Mouse (Mus musculus): ENCODE measurements around the gene Gabra2. TPM values are rescaled to one million over a fixed set of nuclear protein-coding genes. Genes with fewer than 3 reads are reported as not detected.

Gabra2 gene
- polyA plus RNA-seq, 1 experiment from 2014 or later: 0.69 TPM

DNA sequence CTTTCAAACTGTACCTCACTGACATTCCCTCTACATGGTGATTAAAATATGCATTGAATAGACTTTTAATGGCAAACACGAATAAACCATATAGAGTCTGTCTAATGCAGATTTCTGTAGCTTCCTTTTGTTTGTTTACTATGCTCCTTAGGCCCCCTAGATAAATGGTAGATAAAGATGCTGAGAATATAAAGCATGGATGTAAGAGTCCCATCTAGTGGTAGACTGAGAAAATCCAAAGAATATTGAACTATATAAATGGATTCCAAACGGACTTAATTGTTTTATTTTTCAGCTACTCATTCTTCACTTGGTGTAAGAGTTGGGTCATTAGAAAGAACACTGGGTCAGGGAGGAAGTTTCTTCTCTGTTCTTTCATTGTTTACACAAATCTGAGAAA lies 102.4 kb downstream of the Gabra2 start:
- no peaks in the 10 kb centered on the region for H3K27me3 ChIP-seq (replicated peaks; ENCODE audit: control insufficient read depth, insufficient read depth, low read length)
- no peak overlapping the region for H3K27ac ChIP-seq (ENCODE audit: low read depth, low read length)
- no peak for ATAC-seq
- H3K4me2 ChIP-seq (replicated peaks; ENCODE audit: low read depth): no peak overlapping the region
- H3K4me1 ChIP-seq (replicated peaks; ENCODE audit: control insufficient read depth, insufficient read depth, low read length): no peaks in the 10 kb centered on the region
- 43% methylated on average over 2 of the region's 2 CpGs for WGBS
- no peak for TF ChIP-seq CTCF (IDR thresholded peaks at IDR 0.05; ENCODE audit: low read depth)
- H3K4me3 ChIP-seq (ENCODE audit: low read depth, low read length): no peak overlapping the region
- H3K9me3 ChIP-seq (ENCODE audit: control insufficient read depth): no peaks in the 10 kb centered on the region
- no peak overlapping the region for H3K9ac ChIP-seq (ENCODE audit: low read depth, low read length)
- no peaks in the 10 kb centered on the region for H3K36me3 ChIP-seq (ENCODE audit: control insufficient read depth, insufficient read depth)

- Histone ChIP-seq H3K27ac (ENCODE audit: low read depth, low read length) (no peak overlapping the region), H3K4me1 (replicated peaks; ENCODE audit: control insufficient read depth, insufficient read depth, low read length) (no peaks in the 10 kb centered on the region), H3K9ac (ENCODE audit: low read depth, low read length) (no peak overlapping the region), H3K36me3 (ENCODE audit: control insufficient read depth, insufficient read depth) (no peaks in the 10 kb centered on the region), H3K9me3 (ENCODE audit: control insufficient read depth) (no peaks in the 10 kb centered on the region), H3K27me3 (replicated peaks; ENCODE audit: control insufficient read depth, insufficient read depth, low read length) (no peaks in the 10 kb centered on the region), H3K4me2 (replicated peaks; ENCODE audit: low read depth) (no peak overlapping the region), H3K4me3 (ENCODE audit: low read depth, low read length) (no peak overlapping the region)
- TF ChIP-seq CTCF (IDR thresholded peaks at IDR 0.05; ENCODE audit: low read depth): no peak
- no peak for ATAC-seq
- WGBS: 81% methylated on average over 3 of the region's 3 CpGs
These were observed 104.8 kb downstream of the Gabra2 start for GRCm38 (mm10) chr5:70990891-70991290.

All from intestine, postnatal 0 days (tissue).